Mouse (Mus musculus) ES-Bruce4 (cell line): ENCODE results near the gene Sec31a. TPM values are rescaled to one million over a fixed set of nuclear protein-coding genes. Genes with fewer than 3 reads are reported as not detected.

Experiments
- H3K27ac ChIP-seq: 2 replicates; pipeline ENCODE4 v1.5.1; 2012; ENCODE audit warnings: low read length, inconsistent platforms; ENCODE audit not compliant: insufficient read depth
- H3K27me3 ChIP-seq: 2 replicates; pipeline ENCODE4 v1.6.1; 2012; ENCODE audit warnings: mild to moderate bottlenecking, low read length, inconsistent platforms; ENCODE audit not compliant: control insufficient read depth, poor library complexity, insufficient read depth, severe bottlenecking
- H3K36me3 ChIP-seq: 2 replicates; pipeline ENCODE4 v1.6.1; 2012; ENCODE audit warnings: inconsistent platforms, mild to moderate bottlenecking, low read length, moderate library complexity; ENCODE audit not compliant: control insufficient read depth, poor library complexity, insufficient read depth, severe bottlenecking
- H3K4me1 ChIP-seq: one replicate; pipeline ENCODE4 v1.8.1; 2011; ENCODE audit warnings: low read length; ENCODE audit not compliant: control insufficient read depth, insufficient read depth
- H3K4me3 ChIP-seq: 2 replicates; pipeline ENCODE4 v1.5.1; 2011; ENCODE audit warnings: low read depth, mild to moderate bottlenecking, low read length
- H3K9ac ChIP-seq: 2 replicates; pipeline ENCODE4 v1.6.1; 2012; ENCODE audit warnings: low read depth, mild to moderate bottlenecking, inconsistent platforms; ENCODE audit not compliant: poor library complexity, severe bottlenecking
- H3K9me3 ChIP-seq: replicated peaks from 2 replicates; pipeline ENCODE4 v1.6.1; 2012; ENCODE audit warnings: mild to moderate bottlenecking, low read length, inconsistent platforms; ENCODE audit not compliant: control insufficient read depth, poor library complexity, insufficient read depth, severe bottlenecking
- CTCF ChIP-seq: IDR thresholded peaks from one replicate; pipeline ENCODE4 v1.8.1; 2011; ENCODE audit warnings: low read depth, low read length
- EP300 ChIP-seq: IDR thresholded peaks from 2 replicates; pipeline ENCODE4 v1.6.1; 2011; ENCODE audit warnings: low read depth, low read length; ENCODE audit not compliant: insufficient read depth
- POLR2A ChIP-seq: IDR thresholded peaks from one replicate; pipeline ENCODE4 v1.8.1; 2011; ENCODE audit warnings: low read length; ENCODE audit not compliant: insufficient read depth
- polyA plus RNA-seq: library from polyadenylated mRNA; stranded (reverse); fragments of >200 nt; gene quantifications from 2 replicates; pipeline ENCODE4 v1.2.4, GENCODE M21; 2011; ENCODE audit warnings: low read depth; ENCODE audit not compliant: missing spikeins, insufficient read depth, insufficient read length

Gene Sec31a
- polyA plus RNA-seq, result 181 and 197 TPM in 2 replicates

DNA sequence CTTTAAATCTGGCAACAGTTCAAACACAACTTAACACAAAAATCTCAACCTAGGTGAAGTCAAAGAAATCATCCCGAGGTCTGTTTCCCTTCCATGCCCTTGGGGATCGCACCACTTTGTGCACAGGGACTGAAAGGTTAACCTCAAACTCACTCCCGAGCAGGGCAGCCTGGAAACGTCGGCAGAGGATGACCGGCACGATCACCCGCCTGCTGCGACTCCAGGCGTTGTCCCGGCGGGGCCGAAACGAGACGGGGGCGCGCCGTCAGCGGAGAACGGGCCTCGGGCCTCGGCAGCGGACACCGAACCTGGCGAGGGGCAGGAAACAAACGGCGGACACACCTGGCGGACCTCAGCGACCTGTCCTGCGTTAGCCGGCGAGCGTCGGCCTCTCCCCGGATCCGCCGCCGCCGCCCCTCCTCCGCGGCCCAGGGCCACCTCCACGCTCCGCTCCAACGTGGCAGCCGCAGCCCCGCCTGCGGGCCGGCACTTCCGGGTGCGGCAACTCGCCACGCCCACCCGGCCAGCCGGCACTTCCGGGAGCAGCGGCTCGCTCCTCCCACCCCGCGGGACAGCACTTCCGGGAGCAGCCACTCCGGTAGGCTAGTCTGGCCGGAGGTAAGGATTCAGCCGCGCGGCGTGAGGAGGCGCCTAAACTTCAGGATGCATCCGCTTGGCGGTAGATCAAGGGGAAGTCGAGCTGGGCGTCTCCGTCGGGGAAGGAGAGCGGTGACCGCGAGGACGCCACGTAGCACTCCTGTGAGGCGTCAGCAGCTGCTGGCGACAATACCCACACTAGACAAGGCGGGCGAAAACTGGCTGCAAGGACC, at the start of gene Sec31a:
Gene Sec31a (minus strand): TSS at position 474 of the 830 bp plus-strand sequence.
- TF ChIP-seq EP300, result no peak
- TF ChIP-seq POLR2A, result no peak
- TF ChIP-seq CTCF, result no peak

GRCm38 (mm10) chr5:100462374-100462773, 46.3 kb upstream of the Sec31a start:
- TF ChIP-seq POLR2A (no peak), CTCF (no peak), EP300 (no peak)
- Histone ChIP-seq H3K36me3 (peaks cover 6% of the 10 kb centered on the region), H3K9ac (no peak overlapping the region), H3K9me3 (no peaks in the 10 kb centered on the region), H3K4me1 (peaks cover 2% of the 10 kb centered on the region), H3K4me3 (no peak overlapping the region), H3K27ac (no peak overlapping the region), H3K27me3 (no peaks in the 10 kb centered on the region)

More for the DNA sequence above, at the start of gene Sec31a:
- H3K27ac ChIP-seq, result peak within 1 kb of the TSS; percentile 64
- H3K4me3 ChIP-seq, result peak within 1 kb of the TSS; percentile 99
- no peaks in the 10 kb centered on the region for H3K4me1 ChIP-seq
- no peaks in the 10 kb centered on the region for H3K9me3 ChIP-seq
- peaks cover 19% of the 10 kb centered on the region for H3K36me3 ChIP-seq
- H3K9ac ChIP-seq, result peak within 1 kb of the TSS; percentile 86
- no peaks in the 10 kb centered on the region for H3K27me3 ChIP-seq

DNA sequence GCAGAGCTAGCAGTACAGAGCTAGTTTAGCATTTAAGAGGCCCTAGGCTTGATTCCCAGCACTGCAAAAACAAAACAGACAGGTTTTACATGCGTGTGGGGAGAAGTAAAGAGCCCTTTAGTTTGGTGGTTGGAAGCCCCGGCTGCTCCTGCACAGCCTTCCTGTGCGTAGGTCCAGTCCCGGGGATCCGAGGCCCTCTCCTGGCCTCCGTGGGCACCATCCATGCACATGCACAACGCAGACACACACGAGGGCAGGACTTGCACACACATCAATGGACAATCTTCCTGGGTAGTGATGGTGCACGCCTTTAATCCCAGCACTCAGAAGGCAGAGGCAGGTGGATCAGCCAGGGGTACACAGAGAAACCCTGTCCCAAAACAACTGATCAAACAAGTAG, 45.5 kb upstream of the Sec31a start:
- TF ChIP-seq POLR2A (no peak), CTCF (no peak), EP300 (no peak)

GRCm38 (mm10) chr5:100459468-100459867, 43.4 kb upstream of the Sec31a start:
- Histone ChIP-seq H3K9ac (no peak overlapping the region), H3K4me3 (no peak overlapping the region), H3K27ac (no peak overlapping the region), H3K9me3 (no peaks in the 10 kb centered on the region), H3K4me1 (no peaks in the 10 kb centered on the region), H3K27me3 (no peaks in the 10 kb centered on the region), H3K36me3 (peaks cover 5% of the 10 kb centered on the region)
- TF ChIP-seq POLR2A (no peak), EP300 (no peak), CTCF (no peak)

More for the DNA sequence above, 45.5 kb upstream of the Sec31a start:
- Histone ChIP-seq H3K27me3 (no peaks in the 10 kb centered on the region), H3K27ac (no peak overlapping the region), H3K4me3 (no peak overlapping the region), H3K4me1 (peaks cover 2% of the 10 kb centered on the region), H3K36me3 (peaks cover 6% of the 10 kb centered on the region), H3K9me3 (no peaks in the 10 kb centered on the region), H3K9ac (no peak overlapping the region)

- no peaks in the 10 kb centered on the region for H3K9me3 ChIP-seq
- no peak for TF ChIP-seq EP300
- TF ChIP-seq POLR2A, result no peak
- no peak for TF ChIP-seq CTCF
- no peak overlapping the region for H3K4me3 ChIP-seq
- no peak overlapping the region for H3K27ac ChIP-seq
- peaks cover 25% of the 10 kb centered on the region for H3K36me3 ChIP-seq
- H3K9ac ChIP-seq, result no peak overlapping the region
- H3K27me3 ChIP-seq, result no peaks in the 10 kb centered on the region
- H3K4me1 ChIP-seq, result no peaks in the 10 kb centered on the region
These were observed 35.8 kb upstream of the Sec31a start for GRCm38 (mm10) chr5:100451871-100452270.

DNA sequence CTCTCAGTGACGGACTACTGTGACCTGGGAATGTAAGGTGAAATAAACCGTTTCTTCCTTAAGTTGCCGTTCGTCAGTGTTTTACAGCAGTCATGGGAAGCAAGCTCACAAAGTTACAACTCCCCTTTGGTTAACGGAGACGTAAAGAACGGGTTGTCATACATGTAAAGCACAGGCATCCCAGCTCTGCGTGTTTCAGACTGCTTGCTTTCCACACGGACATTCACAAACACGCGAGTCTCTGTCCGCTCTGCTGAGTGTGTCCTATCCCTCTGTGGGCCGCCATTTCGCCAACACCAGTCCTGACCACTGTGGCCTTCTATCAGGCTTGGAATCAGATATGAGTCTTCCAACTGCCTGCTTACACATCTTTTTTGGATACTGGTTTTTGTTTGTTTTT, 22.8 kb upstream of the Sec31a start:
- TF ChIP-seq POLR2A, result no peak
- TF ChIP-seq EP300, result no peak
- no peak for TF ChIP-seq CTCF
- Histone ChIP-seq H3K4me1 (no peaks in the 10 kb centered on the region), H3K27me3 (no peaks in the 10 kb centered on the region), H3K36me3 (no peaks in the 10 kb centered on the region), H3K9me3 (no peaks in the 10 kb centered on the region), H3K9ac (no peak overlapping the region), H3K4me3 (no peak overlapping the region), H3K27ac (no peak overlapping the region)
